Mouse (Mus musculus) embryonic stem cell, embryonic (primary cell): ENCODE measurements around the gene Tmem87a.

Experiments used
- CTCF ChIA-PET, 4 experiments: fragments of 300-600 bp in 2 of 4; fragments of 350-600 bp in 2 of 4; sonication (Branson Sonifier 250); formaldehyde crosslinking; loops; one replicate each; lab custom pipeline; 2022; ENCODE audit warnings: inconsistent platforms in 2 of 4; lab: Charles Lee
- POLR2A ChIA-PET, 4 experiments: fragments of 300-600 bp in 2 of 4; fragments of 350-600 bp in 2 of 4; sonication (Branson Sonifier 250); formaldehyde crosslinking; loops; one replicate each; lab custom pipeline; 2022; ENCODE audit warnings: antibody characterized with exemption in 4 of 4, inconsistent platforms in 1 of 4; lab: Charles Lee

The Tmem87a gene

GRCm38 (mm10) chr2:120387291-120387690 lies 16.6 kb downstream of the Tmem87a start:
- ChIA-PET CTCF (interaction anchor here in 1 of 4 experiments (0.6 kb wide), 1 partner anchor 346 kb away, joined by 3 read pairs; no protein-coding TSS in a partner anchor), POLR2A (interaction anchor here in 1 of 4 experiments (1.3 kb wide), 1 partner anchor 10 kb away, joined by 7 read pairs; no protein-coding TSS in a partner anchor)

GRCm38 (mm10) chr2:120386264-120386663 lies 17.6 kb downstream of the Tmem87a start:
- CTCF ChIA-PET = interaction anchor here in 1 of 4 experiments (0.5 kb wide), 1 partner anchor 244 kb away, joined by 3 read pairs; no protein-coding TSS in a partner anchor
- POLR2A ChIA-PET = interaction anchor here in 3 of 4 experiments (0.5 to 1.3 kb wide), 6 partner anchors 11 to 636 kb away, joined by 3 to 7 read pairs (median 4); no protein-coding TSS in a partner anchor

- CTCF ChIA-PET = interaction anchor here in 1 of 4 experiments (0.6 kb wide), 1 partner anchor 859 kb away, joined by 3 read pairs; no protein-coding TSS in a partner anchor
- POLR2A ChIA-PET = interaction anchor here in 1 of 4 experiments (0.5 kb wide), 1 partner anchor 672 kb away, joined by 3 read pairs; no protein-coding TSS in a partner anchor
These were observed 30.1 kb downstream of the Tmem87a start for GRCm38 (mm10) chr2:120373858-120374257.

DNA sequence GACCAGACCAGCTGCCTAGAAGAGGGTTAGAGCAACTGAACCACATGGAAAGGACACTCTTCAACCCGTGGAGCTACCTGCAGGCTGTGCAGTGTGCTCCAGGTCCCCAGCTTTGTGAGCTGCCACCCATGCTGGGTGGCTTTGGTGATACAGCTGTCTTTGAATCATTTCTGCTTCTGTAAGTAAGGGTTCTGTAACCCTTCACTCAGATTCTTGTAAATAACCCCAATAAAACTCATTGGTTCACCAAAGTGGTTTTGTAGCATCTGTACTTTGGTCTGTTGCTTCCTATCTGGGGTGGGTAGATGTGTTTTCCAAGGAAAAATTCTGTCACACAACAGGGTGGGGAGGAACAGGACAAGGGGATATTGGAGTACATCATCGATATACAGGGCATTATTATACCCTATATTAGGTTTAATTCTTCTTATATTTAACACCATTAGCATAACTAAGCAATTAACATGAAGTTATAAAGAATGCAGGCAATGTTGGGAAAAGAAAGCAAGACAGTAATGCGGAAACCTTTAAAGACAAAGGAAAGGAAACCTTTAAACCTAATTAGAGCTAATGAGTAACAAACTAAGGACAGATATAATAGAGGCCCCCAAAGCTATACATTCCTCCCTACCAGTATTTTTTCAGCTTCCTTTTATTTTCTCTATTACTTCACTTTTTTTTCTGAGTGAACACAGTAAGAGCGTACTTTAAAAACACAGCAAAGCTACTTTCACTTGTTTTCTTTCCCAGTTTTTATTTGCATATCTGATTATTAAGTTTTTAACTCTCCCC lies 36.3 kb downstream of the Tmem87a start:
- POLR2A ChIA-PET = interaction anchor here in 3 of 4 experiments (0.8 to 3.4 kb wide), 8 partner anchors 10 to 38 kb away, joined by 3 to 21 read pairs (median 3); partner anchors contain the start of gene Vps39 (in 2 of the 3)
- CTCF ChIA-PET = interaction anchor here in 1 of 4 experiments (0.6 kb wide), 1 partner anchor 111 kb away, joined by 3 read pairs; no protein-coding TSS in a partner anchor

GRCm38 (mm10) chr2:120366501-120366900 lies 37.4 kb downstream of the Tmem87a start:
- CTCF ChIA-PET = no interaction called here

DNA sequence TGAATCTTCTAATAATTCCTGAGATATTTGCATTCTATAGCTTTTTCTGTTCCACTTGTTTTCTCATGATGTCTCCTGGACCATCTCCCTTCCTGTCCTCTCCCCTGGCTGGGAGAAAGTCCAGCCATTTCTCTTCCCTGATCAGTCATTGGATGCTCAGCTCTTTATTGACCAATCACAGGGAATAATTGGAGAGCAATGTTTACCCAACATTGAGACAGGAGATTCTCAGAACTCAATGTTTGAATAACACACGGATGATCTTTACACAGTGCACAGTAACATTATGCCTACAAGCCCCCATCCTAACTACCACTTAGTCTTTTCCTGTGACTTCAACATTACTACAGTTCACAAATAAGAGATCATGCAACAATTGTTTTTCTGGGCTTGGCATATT lies 43.5 kb downstream of the Tmem87a start:
- CTCF ChIA-PET = no interaction called here
- POLR2A ChIA-PET = interaction anchor here in 2 of 4 experiments (0.5 to 1.5 kb wide), 5 partner anchors 8 to 365 kb away, joined by 3 to 5 read pairs (median 3); partner anchors contain the start of gene Vps39 (in 1 of the 2)

More at GRCm38 (mm10) chr2:120366501-120366900, 37.4 kb downstream of the Tmem87a start:
- POLR2A ChIA-PET = interaction anchor here in 2 of 4 experiments (1.1 to 3.4 kb wide), 4 partner anchors 13 to 38 kb away, joined by 3 to 21 read pairs (median 4); partner anchors contain the start of gene Vps39 (in 1 of the 2)

DNA sequence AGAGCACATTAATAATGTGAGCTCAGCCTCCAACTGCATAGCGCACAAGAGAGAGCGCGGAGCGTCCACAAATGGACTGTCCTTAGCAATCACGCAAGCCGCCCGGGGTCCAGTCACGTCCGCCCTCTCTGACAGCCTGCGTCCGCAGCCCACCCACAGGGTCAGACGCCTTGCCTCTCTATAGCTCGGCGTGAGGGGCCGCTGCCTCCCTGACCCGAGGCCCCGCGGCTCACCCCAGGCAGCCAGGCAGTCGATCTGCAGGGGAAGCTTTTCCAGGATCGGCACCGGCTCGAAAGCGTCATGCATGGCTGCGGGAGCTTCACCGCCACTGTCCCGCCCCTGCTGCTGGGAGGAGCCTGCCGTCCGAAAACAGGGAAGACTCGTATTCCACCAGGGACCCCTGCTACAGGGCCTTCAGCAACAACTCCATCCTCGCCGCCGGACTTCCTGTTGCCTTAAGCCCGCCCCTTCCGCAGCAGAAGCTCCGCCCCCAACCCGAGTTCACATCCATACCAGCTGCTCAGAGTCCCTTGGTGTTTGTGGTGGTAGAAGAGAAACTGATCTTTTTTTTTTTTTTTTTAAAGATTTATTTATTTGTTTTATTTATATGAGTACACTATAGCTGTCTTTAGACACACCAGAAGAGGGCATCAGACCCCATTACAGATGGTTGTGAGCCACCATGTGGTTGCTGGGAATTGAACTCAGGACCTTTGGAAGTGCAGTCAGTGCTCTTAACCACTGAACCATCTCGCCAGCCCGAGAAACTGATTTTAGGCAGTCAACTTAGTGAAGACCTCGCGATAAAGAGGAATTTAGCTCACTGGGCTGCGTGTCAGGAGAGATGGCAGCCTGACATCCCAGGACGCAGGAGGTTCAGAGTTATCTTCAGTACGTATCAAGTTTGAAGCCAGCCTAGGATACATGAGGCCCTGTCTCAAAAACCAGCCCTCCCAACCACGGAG lies 50.9 kb downstream of the Tmem87a start, which contains the start of gene Vps39:
Gene Vps39, minus strand, starts transcription at position 456 of the 965 bp plus-strand sequence.
- CTCF ChIA-PET = interaction anchor here in 2 of 4 experiments (0.6 to 1.5 kb wide), 7 partner anchors 13 to 805 kb away, joined by 3 to 9 read pairs (median 3); partner anchors contain the start of genes Chp1 (in 1 of the 2) and Exd1 (in 1 of the 2)

GRCm38 (mm10) chr2:120351321-120351720 lies 52.6 kb downstream of the Tmem87a start:
- ChIA-PET CTCF (no interaction called here), POLR2A (no interaction called here)

More for the DNA sequence above, 50.9 kb downstream of the Tmem87a start, which contains the start of gene Vps39:
- POLR2A ChIA-PET = interaction anchor here (0.5 to 2.9 kb wide), 46 partner anchors 8 to 1061 kb away, joined by 3 to 21 read pairs (median 4); partner anchors contain the start of genes Tmem87a (in 2 of the 4), Catsper2 (in 1 of the 4), Ganc (in 1 of the 4) and Haus2 (in 1 of the 4)

DNA sequence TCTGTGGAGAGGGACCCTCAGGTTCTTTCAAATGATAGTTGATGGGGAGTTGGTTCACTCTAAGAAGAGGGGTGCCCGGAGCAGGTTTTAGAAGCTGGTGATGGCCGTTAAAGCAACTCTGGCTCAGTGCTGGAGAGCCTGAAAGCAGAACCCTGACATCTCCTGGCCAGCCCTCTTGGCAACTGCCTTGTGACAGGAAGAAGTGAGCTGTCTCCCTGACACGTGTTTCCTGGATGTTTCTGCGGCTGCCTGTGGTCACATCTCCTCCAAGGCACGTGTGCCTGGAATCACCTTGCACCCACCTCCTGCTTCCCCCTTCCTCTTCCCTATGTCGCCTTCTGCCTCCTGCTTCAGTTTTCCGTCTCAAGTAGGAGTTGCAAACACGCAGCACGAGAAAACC lies 55.8 kb downstream of the Tmem87a start:
- ChIA-PET CTCF (no interaction called here), POLR2A (interaction anchor here in 2 of 4 experiments (1.0 to 1.4 kb wide), 4 partner anchors 14 to 174 kb away, joined by 3 read pairs; no protein-coding TSS in a partner anchor)

DNA sequence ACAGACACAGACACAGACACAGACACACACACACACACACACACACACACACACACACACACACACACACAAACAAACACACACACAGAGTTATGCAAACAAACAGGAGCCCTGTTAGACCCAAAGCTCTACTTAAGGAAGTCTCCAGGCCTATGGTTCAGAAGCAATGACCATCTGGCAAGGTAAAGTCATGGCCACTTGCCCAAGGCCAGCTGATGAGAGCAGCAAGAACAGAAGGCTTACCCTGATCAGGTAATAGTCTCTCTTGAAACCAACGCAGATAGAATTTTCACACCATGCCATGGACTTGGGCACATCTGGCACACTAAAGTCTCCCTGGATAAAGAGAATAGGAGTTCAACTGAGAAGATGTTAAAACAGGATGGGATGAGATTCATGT lies 62.2 kb downstream of the Tmem87a start:
- ChIA-PET CTCF (no interaction called here), POLR2A (no interaction called here)

- ChIA-PET CTCF (no interaction called here), POLR2A (interaction anchor here in 2 of 4 experiments (0.7 to 1.5 kb wide), 3 partner anchors 10 to 12 kb away, joined by 3 to 5 read pairs (median 3); no protein-coding TSS in a partner anchor)
These were observed 66.0 kb downstream of the Tmem87a start for GRCm38 (mm10) chr2:120337886-120338285.

DNA sequence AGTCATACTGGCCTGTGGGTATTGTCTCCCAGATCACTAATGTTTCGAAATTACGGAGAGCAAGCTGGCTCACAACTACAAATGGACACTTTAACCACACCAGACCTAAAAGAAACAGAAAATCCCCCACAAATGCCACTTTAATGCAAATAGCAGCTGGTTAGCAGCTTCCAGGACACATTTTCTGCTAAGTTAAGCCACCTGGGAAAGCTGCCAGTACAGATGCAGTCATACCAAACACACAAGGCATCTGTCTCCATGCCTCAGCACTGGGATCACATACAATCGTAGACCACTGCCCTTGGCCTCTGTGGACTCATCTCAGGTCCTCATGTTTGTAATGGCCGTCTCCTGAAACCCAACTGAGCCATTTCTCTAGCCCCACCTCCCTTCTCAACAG lies 72.3 kb downstream of the Tmem87a start:
- ChIA-PET CTCF (no interaction called here), POLR2A (no interaction called here)

DNA sequence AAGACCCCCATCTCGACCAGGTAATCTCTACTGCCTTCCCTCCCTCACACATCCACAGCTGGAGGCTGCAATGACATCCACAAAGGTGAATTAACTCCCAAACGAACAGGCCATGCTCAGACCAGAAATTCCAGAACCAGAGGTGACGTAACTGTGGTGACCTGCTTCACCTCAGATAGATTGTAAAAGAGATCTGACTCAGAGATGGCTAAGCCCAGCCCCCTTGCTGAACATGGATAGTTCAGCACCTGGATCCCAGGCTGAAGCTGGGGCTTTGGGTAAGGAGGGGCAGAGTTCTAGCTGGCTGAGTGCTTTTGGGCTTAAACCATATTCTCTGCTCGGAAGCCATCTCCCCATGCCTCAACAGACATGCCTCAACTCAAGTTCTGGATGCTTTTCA lies 88.8 kb downstream of the Tmem87a start:
- ChIA-PET POLR2A (interaction anchor here in 2 of 4 experiments (1.2 to 3.1 kb wide), 3 partner anchors 12 to 21 kb away, joined by 3 to 13 read pairs (median 3); no protein-coding TSS in a partner anchor), CTCF (interaction anchor here in 3 of 4 experiments (0.6 to 1.2 kb wide), 3 partner anchors 35 to 885 kb away, joined by 3 to 4 read pairs (median 3); partner anchors contain the start of gene Vps39 (in 1 of the 3))

DNA sequence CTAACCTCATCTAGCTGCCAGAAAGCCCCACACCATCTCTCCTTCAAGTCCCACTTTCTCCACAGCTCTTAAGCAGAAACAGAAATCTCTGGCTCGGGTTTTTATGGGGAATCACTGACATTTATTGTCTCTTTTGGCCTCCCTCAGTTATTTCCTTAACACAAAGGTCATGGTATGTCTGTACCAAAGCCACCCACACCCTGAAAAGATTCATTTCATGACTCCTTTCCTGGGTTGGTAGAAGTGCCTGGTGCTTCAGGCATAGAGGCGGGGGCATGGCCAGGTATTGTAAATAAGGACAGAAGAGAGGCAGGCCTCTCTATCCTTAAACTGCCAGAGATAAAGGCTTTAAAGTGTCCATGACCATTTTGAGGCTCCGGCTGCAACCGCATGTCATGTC lies 89.4 kb downstream of the Tmem87a start:
- CTCF ChIA-PET = interaction anchor here in 2 of 4 experiments (0.6 to 1.2 kb wide), 3 partner anchors 34 to 886 kb away, joined by 3 to 4 read pairs (median 4); no protein-coding TSS in a partner anchor
- POLR2A ChIA-PET = interaction anchor here in 3 of 4 experiments (0.6 to 3.1 kb wide), 9 partner anchors 10 to 38 kb away, joined by 3 to 16 read pairs (median 3); partner anchors contain the start of gene Vps39 (in 1 of the 3)

DNA sequence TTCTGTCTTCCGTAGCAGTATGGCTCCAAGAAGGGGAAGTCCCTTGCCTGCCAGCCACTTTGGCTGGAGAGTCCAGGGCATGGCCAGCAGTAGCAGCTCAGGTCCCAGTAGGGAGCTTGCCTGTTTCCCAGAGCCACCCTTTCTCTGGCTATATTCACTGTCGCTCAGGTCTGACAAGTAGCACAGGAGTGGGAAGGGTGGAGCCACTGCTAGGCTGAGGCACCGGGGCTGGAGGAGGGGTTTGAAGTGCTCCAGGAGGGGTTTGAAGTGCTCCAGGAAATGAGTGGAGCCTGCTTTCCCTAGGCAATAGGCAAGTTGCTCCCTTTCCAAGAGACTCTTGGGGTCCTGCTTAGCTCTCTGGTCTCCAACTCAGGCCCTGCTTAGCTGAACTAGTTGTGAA lies 89.9 kb downstream of the Tmem87a start, which contains the start of gene Pla2g4f:
Gene Pla2g4f, minus strand, starts transcription at position 190 of the 400 bp plus-strand sequence.
- ChIA-PET CTCF (interaction anchor here in 2 of 4 experiments (1.0 to 1.3 kb wide), 4 partner anchors 45 to 141 kb away, joined by 3 to 4 read pairs (median 4); no protein-coding TSS in a partner anchor), POLR2A (interaction anchor here in 3 of 4 experiments (0.6 to 3.1 kb wide), 12 partner anchors 9 to 49 kb away, joined by 3 to 16 read pairs (median 4); partner anchors contain the start of gene Vps39 (in 1 of the 3))

GRCm38 (mm10) chr2:120312276-120312825 lies 91.6 kb downstream of the Tmem87a start:
- ChIA-PET POLR2A (interaction anchor here in 1 of 4 experiments (2.1 kb wide), 1 partner anchor 8 kb away, joined by 16 read pairs; no protein-coding TSS in a partner anchor), CTCF (no interaction called here)
